Mouse (Mus musculus) forebrain, embryonic 16.5 days (tissue): ENCODE measurements around the gene Hoxc4. TPM values are rescaled to one million over a fixed set of nuclear protein-coding genes. Genes with fewer than 3 reads are reported as not detected.

Experiments
- ATAC-seq: fragments of 200-750 bp; cut with Nextera tagmentation; 2 replicates; pipeline ENCODE4 v1.8.0; 2017; ENCODE audit warnings: mild to moderate bottlenecking, moderate library complexity
- H3K27ac ChIP-seq: fragments of 300-500 bp; sonication (generic); 2 replicates; pipeline ENCODE4 v1.5.1; 2014; ENCODE audit warnings: low read length, control low read depth
- H3K27me3 ChIP-seq: fragments of 300-500 bp; sonication (generic); replicated peaks from 2 replicates; pipeline ENCODE4 v1.6.1; 2014; ENCODE audit warnings: low read length; ENCODE audit not compliant: control insufficient read depth, insufficient read depth
- H3K36me3 ChIP-seq: fragments of 300-500 bp; sonication (generic); 2 replicates; pipeline ENCODE4 v1.6.1; 2014; ENCODE audit not compliant: control insufficient read depth, insufficient read depth
- H3K4me1 ChIP-seq: fragments of 300-500 bp; sonication (generic); replicated peaks from 2 replicates; pipeline ENCODE4 v1.6.1; 2014; ENCODE audit warnings: low read length; ENCODE audit not compliant: control insufficient read depth, insufficient read depth
- H3K4me2 ChIP-seq: fragments of 300-500 bp; sonication (generic); 2 replicates; pipeline ENCODE4 v1.6.1; 2014; ENCODE audit warnings: mild to moderate bottlenecking, low read length, control low read depth
- H3K4me3 ChIP-seq: fragments of 300-500 bp; sonication (generic); replicated peaks from 2 replicates; pipeline ENCODE4 v1.5.1; 2014; ENCODE audit warnings: mild to moderate bottlenecking, low read length, control low read depth
- H3K9ac ChIP-seq: fragments of 300-500 bp; sonication (generic); replicated peaks from 2 replicates; pipeline ENCODE4 v1.6.1; 2014; ENCODE audit warnings: low read depth, low read length, control low read depth
- H3K9me3 ChIP-seq: fragments of 300-500 bp; sonication (generic); 2 replicates; pipeline ENCODE4 v1.6.1; 2016; ENCODE audit warnings: low read length; ENCODE audit not compliant: control insufficient read depth
- WGBS: fragments of 180-500 bp; shearing (Covaris S2); extraction: QIAGEN DNeasy Blood & Tissue Kit; methylation state at CpG from one replicate; pipeline ENCODE4 v1.1.7; 2014; 5-methylcytosine and 5-hydroxymethylcytosine counted together
- polyA plus RNA-seq: library from polyadenylated mRNA; unstranded; fragments of >200 nt; fragmentation: Nextera tagmentation; extraction: Ambion mirVana; gene quantifications from 2 replicates; pipeline ENCODE4 v1.2.1, GENCODE M21; 2015

Gene Hoxc4
- polyA plus RNA-seq, 1 experiment from 2014 or later: not detected

DNA sequence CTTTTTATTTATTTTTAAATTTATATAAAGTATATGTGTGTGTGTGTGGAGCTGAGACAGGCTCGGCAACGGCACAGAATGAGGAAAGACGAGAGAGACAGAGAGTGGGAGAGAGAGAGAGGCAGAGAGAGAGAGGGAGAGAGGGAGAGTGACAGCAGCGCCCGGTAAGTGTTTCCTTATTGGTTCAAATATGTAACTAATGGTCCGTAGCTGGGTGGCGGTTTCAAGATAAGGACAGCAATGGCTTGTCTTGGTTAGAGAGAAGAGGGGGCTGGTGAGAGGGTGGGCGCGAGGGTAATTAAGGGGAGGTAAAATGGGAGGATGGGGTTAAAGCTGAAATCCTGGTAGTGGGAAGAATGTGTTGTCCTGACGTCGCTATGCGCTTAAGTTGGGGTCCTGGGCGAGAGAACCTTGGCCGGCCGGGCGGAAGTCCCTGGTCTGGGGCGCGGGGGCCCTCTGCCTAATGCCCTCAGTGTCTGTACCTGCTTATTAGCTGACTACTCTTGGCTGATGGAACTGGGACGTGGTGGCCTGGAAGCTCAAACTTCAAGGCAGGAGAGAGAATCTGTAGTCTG is 20.0 kb upstream of the Hoxc4 start:
- no peak overlapping the region for H3K9ac ChIP-seq
- H3K36me3 ChIP-seq: no peaks in the 10 kb centered on the region
- H3K4me1 ChIP-seq: peaks cover 10% of the 10 kb centered on the region
- H3K27ac ChIP-seq: no peak overlapping the region
- peaks cover 95% of the 10 kb centered on the region for H3K27me3 ChIP-seq
- H3K4me2 ChIP-seq: peak overlapping the region; percentile 57
- H3K9me3 ChIP-seq: no peaks in the 10 kb centered on the region
- H3K4me3 ChIP-seq: peak overlapping the region; percentile 41
- ATAC-seq: peak; percentile 18; the same call in 1 of the 2 replicates
- WGBS: 1% methylated on average over 19 of the region's 19 CpGs

DNA sequence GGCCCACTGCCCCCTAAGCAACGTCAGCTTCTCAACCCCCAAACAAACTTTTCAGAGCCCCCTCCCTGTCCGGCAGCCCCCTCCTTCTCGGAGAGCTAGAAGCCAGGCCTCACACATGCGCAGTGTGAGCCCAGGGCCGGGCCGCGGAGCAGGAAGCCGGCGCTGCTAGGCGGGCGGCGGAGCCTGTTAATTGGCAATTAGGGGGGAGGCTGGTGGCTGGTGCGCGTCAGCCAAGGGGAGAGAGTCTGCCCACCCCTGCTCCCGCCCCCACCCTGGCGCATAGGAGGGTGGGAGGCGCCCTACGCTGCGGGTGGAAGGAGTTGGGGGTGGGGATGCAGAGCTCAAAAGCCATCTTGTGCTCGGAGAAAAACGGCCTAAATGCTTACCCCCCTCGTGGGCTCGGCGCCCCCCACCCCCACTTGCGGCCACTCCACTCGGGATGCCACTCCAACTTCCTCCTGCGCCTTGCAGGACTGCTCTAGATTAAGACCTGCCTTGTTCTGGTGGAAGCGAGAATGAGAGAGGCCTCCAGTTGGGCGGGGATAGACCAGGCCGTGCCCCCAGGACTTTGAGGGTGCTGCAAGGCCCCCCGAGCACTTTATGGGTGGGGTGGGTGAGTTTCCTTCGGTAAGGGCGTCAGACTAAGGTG is 19.4 kb upstream of the Hoxc4 start:
- under 1% methylated on average over 33 of the region's 33 CpGs for WGBS
- ATAC-seq: peak; percentile 85
- no peak overlapping the region for H3K27ac ChIP-seq
- peak overlapping the region; percentile 41 for H3K4me3 ChIP-seq
- no peaks in the 10 kb centered on the region for H3K9me3 ChIP-seq
- no peaks in the 10 kb centered on the region for H3K36me3 ChIP-seq
- peak overlapping the region; percentile 57 for H3K4me2 ChIP-seq
- H3K9ac ChIP-seq: peak overlapping the region; percentile 37; the same call in 1 of the 2 replicates
- H3K4me1 ChIP-seq: peaks cover 10% of the 10 kb centered on the region
- peaks cover 98% of the 10 kb centered on the region for H3K27me3 ChIP-seq

DNA sequence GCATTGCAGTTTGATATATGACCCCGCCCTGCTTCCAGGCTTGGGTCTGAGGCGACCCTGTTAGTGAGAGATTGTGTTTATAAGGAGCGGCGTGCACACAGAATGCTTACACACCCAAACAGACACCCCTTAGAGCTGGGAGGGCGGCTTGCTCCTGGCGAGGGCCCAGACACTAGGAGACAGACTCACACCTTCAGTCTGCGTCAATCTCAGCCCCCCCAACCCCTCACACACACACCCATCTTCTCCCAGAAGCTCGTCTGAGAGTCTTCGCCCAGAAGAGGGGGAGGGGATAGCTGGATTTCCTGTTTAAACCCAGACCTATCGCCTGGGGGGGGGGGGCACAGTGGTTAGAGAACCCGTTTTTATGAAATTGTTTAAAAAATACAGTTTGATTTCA is 18.8 kb upstream of the Hoxc4 start:
- Histone ChIP-seq H3K4me2 (no peak overlapping the region), H3K9me3 (no peaks in the 10 kb centered on the region), H3K4me3 (no peak overlapping the region), H3K27ac (no peak overlapping the region), H3K27me3 (peaks cover 98% of the 10 kb centered on the region), H3K4me1 (peaks cover 10% of the 10 kb centered on the region), H3K36me3 (no peaks in the 10 kb centered on the region), H3K9ac (no peak overlapping the region)
- 1% methylated on average over 11 of the region's 11 CpGs for WGBS
- ATAC-seq: peak; percentile 20; the same call in 1 of the 2 replicates

DNA sequence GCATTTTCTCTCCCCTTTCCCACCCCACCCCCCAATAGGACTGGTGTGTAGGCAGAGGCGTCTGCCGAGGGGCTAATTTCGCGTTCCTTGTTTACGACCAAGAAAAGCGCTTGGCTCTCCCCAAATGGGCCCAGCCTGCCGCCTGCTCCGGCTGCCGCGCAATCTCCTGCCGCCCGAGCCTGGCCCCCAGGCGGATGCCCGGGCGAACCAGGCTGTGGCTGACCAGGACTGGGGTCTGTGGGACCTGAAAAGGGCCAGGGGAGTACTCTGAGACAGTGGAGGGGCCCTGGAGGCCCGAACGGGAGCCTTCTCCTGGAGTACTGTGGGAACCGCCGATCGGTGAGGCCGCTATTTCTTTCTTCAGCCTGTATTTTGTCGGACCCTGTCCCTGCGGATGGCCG is 18.2 kb upstream of the Hoxc4 start:
- WGBS: under 1% methylated on average over 24 of the region's 24 CpGs
- H3K4me2 ChIP-seq: no peak overlapping the region
- H3K36me3 ChIP-seq: no peaks in the 10 kb centered on the region
- H3K9me3 ChIP-seq: no peaks in the 10 kb centered on the region
- no peak overlapping the region for H3K27ac ChIP-seq
- no peak for ATAC-seq
- no peak overlapping the region for H3K9ac ChIP-seq
- H3K4me3 ChIP-seq: no peak overlapping the region
- peaks cover 98% of the 10 kb centered on the region for H3K27me3 ChIP-seq
- peaks cover 10% of the 10 kb centered on the region for H3K4me1 ChIP-seq

DNA sequence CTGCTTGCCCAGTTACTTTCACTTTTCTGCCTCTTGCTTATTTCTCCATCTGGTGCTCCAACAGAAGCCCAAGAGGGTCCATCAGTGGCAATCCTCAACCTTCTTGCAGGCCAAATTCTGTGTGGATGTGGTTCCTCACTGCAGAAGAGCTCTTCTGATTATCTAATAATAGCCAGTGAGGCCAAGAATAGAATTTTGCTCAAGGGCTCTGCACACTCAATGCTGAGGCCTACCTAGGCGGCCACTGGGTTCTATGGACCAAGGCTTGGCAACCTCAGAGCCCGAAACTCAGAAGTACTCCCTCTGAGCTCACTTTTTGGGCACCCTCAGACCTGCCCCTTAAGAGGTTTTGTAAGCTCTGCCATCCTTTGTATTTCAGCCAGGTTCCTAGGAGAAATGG is 17.4 kb upstream of the Hoxc4 start:
- Histone ChIP-seq H3K27ac (no peak overlapping the region), H3K27me3 (peaks cover 98% of the 10 kb centered on the region), H3K4me3 (no peak overlapping the region), H3K9me3 (no peaks in the 10 kb centered on the region), H3K4me2 (no peak overlapping the region), H3K4me1 (peaks cover 10% of the 10 kb centered on the region), H3K9ac (no peak overlapping the region), H3K36me3 (no peaks in the 10 kb centered on the region)
- 6% methylated on average over 2 of the region's 2 CpGs for WGBS
- ATAC-seq: no peak

DNA sequence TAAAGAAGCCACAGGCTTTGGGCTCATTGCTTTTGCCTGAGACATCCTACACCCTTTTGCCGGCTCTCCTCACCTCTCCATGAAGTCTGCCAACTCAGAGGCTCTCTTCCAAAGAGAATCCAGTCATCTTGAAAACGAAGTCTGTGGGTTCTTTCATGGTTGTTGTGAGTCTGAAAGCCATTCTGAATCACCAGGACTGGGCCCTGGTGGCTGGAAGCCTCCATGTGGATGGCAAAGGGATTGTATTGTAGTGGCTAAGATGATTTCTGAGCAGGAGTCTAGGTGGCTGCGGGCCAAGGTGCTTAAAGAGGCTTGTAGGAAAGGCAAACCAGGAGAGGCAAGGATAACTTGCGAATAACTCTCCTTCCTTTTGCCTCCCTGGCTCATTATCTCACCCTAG is 16.6 kb upstream of the Hoxc4 start:
- H3K4me1 ChIP-seq: peaks cover 10% of the 10 kb centered on the region
- no peaks in the 10 kb centered on the region for H3K9me3 ChIP-seq
- H3K4me2 ChIP-seq: no peak overlapping the region
- H3K27ac ChIP-seq: no peak overlapping the region
- H3K36me3 ChIP-seq: no peaks in the 10 kb centered on the region
- no peak for ATAC-seq
- no peak overlapping the region for H3K4me3 ChIP-seq
- 4% methylated on average over 4 of the region's 4 CpGs for WGBS
- H3K9ac ChIP-seq: no peak overlapping the region
- H3K27me3 ChIP-seq: peaks cover 99% of the 10 kb centered on the region

DNA sequence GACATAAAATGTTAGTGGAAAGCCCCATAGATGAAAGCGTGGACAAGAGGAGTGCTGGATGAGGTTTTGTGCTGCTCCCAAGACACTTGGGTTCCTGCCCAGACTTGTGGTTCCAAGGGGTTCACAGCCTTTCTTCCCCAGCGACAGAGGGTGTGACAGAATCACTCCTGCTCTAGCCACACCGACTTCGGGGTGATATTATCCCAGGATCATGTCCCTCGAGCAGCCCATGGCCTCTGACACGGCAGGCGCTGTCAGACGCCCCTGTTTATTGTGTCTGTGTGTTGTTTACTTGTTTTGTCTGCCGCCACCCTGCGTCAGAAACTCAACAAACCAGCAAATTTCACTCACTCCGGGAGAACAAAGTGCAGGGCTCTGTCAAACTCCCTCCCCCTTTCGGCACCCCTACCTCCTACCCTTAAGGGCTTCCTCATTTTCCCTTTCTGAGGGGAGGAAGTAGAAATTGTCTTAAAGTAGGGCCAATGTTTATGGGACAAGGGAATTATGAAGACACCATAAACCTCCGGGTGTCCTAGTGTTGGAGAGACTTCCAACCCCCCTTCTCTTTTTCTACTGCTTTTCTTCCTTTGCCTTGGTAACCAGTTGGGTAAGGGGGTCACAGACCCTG is 15.8 kb upstream of the Hoxc4 start:
- peaks cover 10% of the 10 kb centered on the region for H3K4me1 ChIP-seq
- WGBS: 2% methylated on average over 13 of the region's 13 CpGs
- H3K27me3 ChIP-seq: peaks cover 98% of the 10 kb centered on the region
- no peaks in the 10 kb centered on the region for H3K36me3 ChIP-seq
- H3K27ac ChIP-seq: no peak overlapping the region
- ATAC-seq: no peak
- H3K4me3 ChIP-seq: no peak overlapping the region
- no peak overlapping the region for H3K4me2 ChIP-seq
- H3K9ac ChIP-seq: no peak overlapping the region
- H3K9me3 ChIP-seq: no peaks in the 10 kb centered on the region

DNA sequence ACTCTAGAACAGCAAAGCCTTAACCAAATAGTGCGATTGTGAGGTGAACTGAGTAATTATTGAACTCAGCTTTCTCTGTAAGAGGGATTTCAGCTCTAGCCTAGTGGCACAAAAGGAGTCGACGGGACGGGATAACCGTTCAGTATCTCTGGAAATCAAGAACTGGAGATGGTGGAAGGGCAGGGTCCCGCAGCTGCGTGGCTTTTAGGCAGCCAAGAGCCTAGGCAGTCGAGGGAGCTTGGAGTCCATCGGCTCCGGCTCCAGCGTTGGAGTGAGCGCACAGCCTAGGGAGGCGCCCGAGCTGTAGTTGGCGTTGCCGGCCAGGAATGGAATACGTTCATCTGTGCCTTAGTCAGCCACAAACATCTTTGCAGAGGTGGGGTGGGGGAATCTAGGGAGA is 13.4 kb upstream of the Hoxc4 start:
- Histone ChIP-seq H3K4me1 (no peaks in the 10 kb centered on the region), H3K4me3 (no peak overlapping the region), H3K27me3 (peaks cover 98% of the 10 kb centered on the region), H3K9me3 (no peaks in the 10 kb centered on the region), H3K9ac (no peak overlapping the region), H3K27ac (no peak overlapping the region), H3K36me3 (no peaks in the 10 kb centered on the region), H3K4me2 (no peak overlapping the region)
- no peak for ATAC-seq
- under 1% methylated on average over 17 of the region's 17 CpGs for WGBS

DNA sequence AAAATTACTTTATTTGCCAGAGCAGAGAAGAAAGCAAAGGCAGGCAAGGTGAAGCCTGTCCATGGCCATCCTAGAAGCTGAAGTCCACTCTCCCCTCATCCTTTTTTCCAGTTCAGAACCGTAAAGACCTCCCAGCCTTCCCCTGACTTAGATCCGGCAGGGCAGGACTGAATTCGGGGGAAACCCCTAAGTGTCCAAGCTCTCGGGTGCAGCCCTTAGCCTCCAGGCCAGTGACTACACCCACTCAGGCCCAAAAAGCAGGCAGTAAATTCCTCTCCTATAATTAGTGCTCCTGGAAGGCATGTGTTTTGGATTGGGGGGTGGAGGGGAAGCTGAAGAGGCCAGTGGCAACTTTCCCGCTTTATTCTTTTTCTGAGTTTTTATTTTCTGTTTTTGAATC is 12.9 kb upstream of the Hoxc4 start:
- Histone ChIP-seq H3K27ac (no peak overlapping the region), H3K9me3 (no peaks in the 10 kb centered on the region), H3K27me3 (peaks cover 98% of the 10 kb centered on the region), H3K4me3 (no peak overlapping the region), H3K4me2 (no peak overlapping the region), H3K9ac (no peak overlapping the region), H3K36me3 (no peaks in the 10 kb centered on the region), H3K4me1 (no peaks in the 10 kb centered on the region)
- ATAC-seq: no peak
- 2% methylated on average over 5 of the region's 5 CpGs for WGBS
